Mouse (Mus musculus) heart, adult 2 months (tissue): ENCODE measurements around the gene Rab17. TPM values are rescaled to one million over a fixed set of nuclear protein-coding genes. Genes with fewer than 3 reads are reported as not detected.

Experiments
- DNase-seq, 2 experiments: peaks; one replicate each; pipeline ENCODE4 v3.0.0; 2021
- H3K27ac ChIP-seq: fragments of 200-600 bp; 2 replicates; pipeline ENCODE4 v1.8.1; 2022
- H3K27me3 ChIP-seq: fragments of 200-500 bp; 2 replicates; pipeline ENCODE4 v1.6.1; 2012; ENCODE audit warnings: mild to moderate bottlenecking, low read length, inconsistent platforms, mixed read lengths; ENCODE audit not compliant: control insufficient read depth, insufficient read depth
- H3K36me3 ChIP-seq: fragments of 200-500 bp; 2 replicates; pipeline ENCODE4 v1.6.1; 2012; ENCODE audit warnings: low read length, inconsistent platforms; ENCODE audit not compliant: control insufficient read depth, insufficient read depth
- H3K4me1 ChIP-seq: fragments of 200-500 bp; 2 replicates; pipeline ENCODE4 v1.6.1; 2011; ENCODE audit warnings: low read length; ENCODE audit not compliant: control insufficient read depth, insufficient read depth
- H3K4me3 ChIP-seq: fragments of 200-600 bp; 2 replicates; pipeline ENCODE4 v1.8.1; 2022
- H3K79me2 ChIP-seq: fragments of 200-500 bp; replicated peaks from 2 replicates; pipeline ENCODE4 v1.6.1; 2012; ENCODE audit warnings: mild to moderate bottlenecking, inconsistent platforms, low read length, moderate library complexity, mixed read lengths; ENCODE audit not compliant: control insufficient read depth, insufficient read depth
- H3K9ac ChIP-seq: fragments of 200-500 bp; 2 replicates; pipeline ENCODE4 v1.6.1; 2012; ENCODE audit warnings: low read depth, mild to moderate bottlenecking, control low read depth, inconsistent platforms, low read length, mixed read lengths
- CTCF ChIP-seq: fragments of 200-600 bp; IDR thresholded peaks from 2 replicates; pipeline ENCODE4 v1.8.1; 2022; ENCODE audit warnings: antibody characterized with exemption, mild to moderate bottlenecking, moderate library complexity
- EP300 ChIP-seq: fragments of 200-500 bp; IDR thresholded peaks from 2 replicates; pipeline ENCODE4 v1.6.1; 2011; ENCODE audit warnings: low read depth, low read length, control low read depth; ENCODE audit not compliant: insufficient read depth
- POLR2A ChIP-seq: fragments of 200-500 bp; IDR thresholded peaks from 2 replicates; pipeline ENCODE4 v1.6.1; 2011; ENCODE audit warnings: mild to moderate bottlenecking, low read depth, low read length, control low read depth; ENCODE audit not compliant: insufficient read depth
- WGBS: fragments of 180-500 bp; shearing (Covaris S2); methylation state at CpG from one replicate; pipeline ENCODE4 v1.1.7; 2018; 5-methylcytosine and 5-hydroxymethylcytosine counted together
- intact Hi-C: fragments of 180-260 bp; cut with DNase I; formaldehyde crosslinking; loops from one replicate; pipeline ENCODE4 v1.15.1; 2025
- polyA plus RNA-seq: library from polyadenylated mRNA; depleted of rRNA; stranded (reverse); fragments of >200 nt; gene quantifications from 2 replicates; pipeline ENCODE4 v1.2.3, GENCODE M21; 2012
- total RNA-seq, 2 experiments: library from RNA; stranded (reverse); gene quantifications; 2 replicates each; pipeline ENCODE4 v1.2.3; 2021

Rab17 gene
- total and polyA plus RNA-seq, 3 experiments: 1.4 to 2.6 (median 1.7) TPM

DNA sequence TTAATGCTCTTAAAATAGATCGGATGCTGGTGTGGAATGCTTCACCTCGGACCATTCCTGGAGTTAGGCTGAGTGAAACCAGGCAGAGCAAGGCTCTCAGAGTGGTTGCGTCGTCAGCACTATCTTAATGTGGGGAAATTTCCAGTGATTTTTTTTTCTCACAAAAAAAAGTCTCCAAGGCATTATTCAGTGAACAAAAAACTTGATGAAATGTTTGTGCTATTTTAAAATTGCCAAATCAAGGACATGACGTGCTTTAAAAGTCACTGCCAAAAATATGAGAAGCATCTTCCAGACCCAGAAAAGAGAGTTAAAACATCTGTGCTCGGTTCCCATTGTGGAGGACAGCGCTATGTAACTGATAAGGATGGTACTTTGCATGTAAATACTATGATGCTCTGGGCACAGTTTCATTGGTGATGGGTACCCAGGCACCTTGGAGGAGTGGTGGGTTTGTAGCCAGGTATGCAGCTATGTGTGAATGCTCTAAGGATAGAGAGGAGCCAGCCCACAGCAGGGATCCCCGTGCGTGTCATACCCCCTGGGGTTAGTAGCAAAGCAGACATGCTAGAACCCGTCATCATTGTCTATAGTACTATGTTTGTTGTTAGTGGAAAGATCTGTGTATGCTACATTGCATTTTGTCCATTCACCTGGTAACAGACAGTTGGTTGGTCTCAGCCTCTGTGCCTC is 11.3 kb upstream of the Rab17 start:
- DNase-seq: peak; percentile 23 to 25
- Histone ChIP-seq H3K79me2 (no peaks in the 10 kb centered on the region), H3K36me3 (peaks cover 2% of the 10 kb centered on the region; the same call in 1 of the 2 replicates), H3K4me3 (no peak overlapping the region), H3K27me3 (no peaks in the 10 kb centered on the region), H3K9ac (no peak overlapping the region), H3K4me1 (peaks cover 5% of the 10 kb centered on the region), H3K27ac (peak overlapping the region; percentile 62)
- TF ChIP-seq POLR2A (no peak), CTCF (no peak), EP300 (no peak)
- intact Hi-C loops: loop anchor here (2.0 kb wide), 1 partner anchor 36 kb away; no protein-coding TSS in a partner anchor
- WGBS: 26% methylated on average over 10 of the region's 10 CpGs

DNA sequence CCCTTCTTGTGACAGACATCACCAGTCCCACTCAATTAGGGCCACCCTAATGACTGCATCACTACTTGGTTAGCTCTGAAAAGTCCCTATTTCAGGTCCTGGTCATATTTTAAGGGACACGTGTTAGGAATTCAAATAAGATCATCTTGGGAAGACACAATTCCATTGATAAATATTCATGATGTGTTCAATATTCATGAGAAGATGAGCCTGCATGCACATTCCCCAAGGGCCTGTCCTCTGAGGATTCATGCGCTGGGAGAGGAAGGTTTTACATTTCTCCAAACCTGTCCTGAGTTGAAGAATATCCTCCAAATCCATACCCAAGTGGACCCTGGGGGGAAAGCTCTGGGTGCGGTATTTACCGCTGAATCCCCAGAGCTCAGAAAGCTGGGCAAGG is 6.5 kb upstream of the Rab17 start:
- no peaks in the 10 kb centered on the region for H3K27me3 ChIP-seq
- no peaks in the 10 kb centered on the region for H3K79me2 ChIP-seq
- H3K4me3 ChIP-seq: no peak overlapping the region
- 94% methylated on average over 4 of the region's 4 CpGs for WGBS
- no peak overlapping the region for H3K9ac ChIP-seq
- no peak overlapping the region for H3K27ac ChIP-seq
- DNase-seq: no peak
- H3K4me1 ChIP-seq: peaks cover 4% of the 10 kb centered on the region
- no peak for TF ChIP-seq EP300
- TF ChIP-seq POLR2A: no peak
- TF ChIP-seq CTCF: no peak
- peaks cover 2% of the 10 kb centered on the region; the same call in 1 of the 2 replicates for H3K36me3 ChIP-seq
- intact Hi-C loops: no loop called here

DNA sequence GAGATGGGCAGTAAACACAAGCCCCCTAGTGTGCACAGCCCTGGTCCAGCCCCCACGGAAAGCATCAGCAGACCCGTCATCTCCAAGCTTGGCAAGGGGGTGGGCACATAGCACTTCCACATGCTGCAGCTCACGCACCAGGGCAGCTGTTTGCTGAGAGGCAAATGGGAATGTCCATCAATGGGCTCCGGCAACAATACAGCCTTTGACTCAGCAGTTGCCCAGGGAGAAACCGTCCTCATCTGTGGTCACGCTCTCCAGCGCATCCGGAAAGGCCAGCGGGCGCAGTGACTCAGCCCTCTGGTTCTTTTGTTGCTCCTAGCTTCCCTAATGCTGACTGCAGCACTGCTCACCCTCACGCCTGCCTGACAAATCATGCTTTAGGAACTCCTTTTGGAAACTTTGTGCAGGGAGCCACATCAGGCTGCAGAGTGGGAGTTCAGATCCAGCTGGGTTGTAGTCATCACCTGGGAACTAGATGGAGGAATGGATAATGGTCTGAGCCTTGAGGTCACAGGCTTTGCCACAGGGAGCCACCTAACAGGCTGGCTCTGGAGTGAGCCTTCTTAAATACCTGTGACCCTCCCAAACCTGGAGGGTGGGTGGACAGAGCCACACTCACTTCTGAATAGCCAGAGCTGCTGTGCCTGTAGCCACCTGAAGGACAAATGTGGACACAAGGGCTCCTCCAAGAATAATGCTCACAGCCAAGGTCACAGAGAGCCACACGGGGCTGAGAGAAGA is 5.6 kb upstream of the Rab17 start:
- TF ChIP-seq CTCF: no peak
- Histone ChIP-seq H3K4me1 (peaks cover 3% of the 10 kb centered on the region), H3K27ac (no peak overlapping the region), H3K27me3 (no peaks in the 10 kb centered on the region), H3K4me3 (no peak overlapping the region), H3K36me3 (no peaks in the 10 kb centered on the region), H3K79me2 (no peaks in the 10 kb centered on the region), H3K9ac (no peak overlapping the region)
- DNase-seq: peak; percentile 42 to 71
- intact Hi-C loops: loop anchor here (5.0 kb wide), 2 partner anchors 202 to 262 kb away; partner anchors contain the start of gene Ramp1
- 42% methylated on average over 12 of the region's 12 CpGs for WGBS

DNA sequence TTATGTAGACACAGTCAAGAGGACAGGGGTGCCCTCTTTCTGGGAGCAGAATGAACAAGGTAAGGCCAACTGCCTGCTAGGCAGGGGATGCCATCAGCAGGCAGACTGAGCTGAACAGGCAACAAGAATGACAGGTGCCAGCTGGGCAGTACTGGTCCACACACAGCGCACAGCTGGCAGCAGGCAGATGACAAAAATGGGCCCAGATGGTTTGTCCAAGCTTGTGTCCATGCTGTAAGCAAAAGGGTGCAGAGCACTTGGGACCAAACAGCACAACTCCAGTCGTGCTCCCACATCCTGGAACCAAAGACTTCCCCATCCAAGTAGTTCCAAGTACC is 4.1 kb upstream of the Rab17 start:
- no peak for TF ChIP-seq EP300
- TF ChIP-seq CTCF: no peak
- TF ChIP-seq POLR2A: no peak
- peaks cover 1% of the 10 kb centered on the region; the same call in 1 of the 2 replicates for H3K4me1 ChIP-seq
- no peak for DNase-seq
- H3K4me3 ChIP-seq: no peak overlapping the region
- H3K9ac ChIP-seq: no peak overlapping the region
- H3K27ac ChIP-seq: no peak overlapping the region
- intact Hi-C loops: loop anchor here (1.0 to 5.0 kb wide), 5 partner anchors 47 to 264 kb away; partner anchors contain the start of gene Ramp1
- 83% methylated on average over 2 of the region's 2 CpGs for WGBS
- no peaks in the 10 kb centered on the region for H3K79me2 ChIP-seq
- no peaks in the 10 kb centered on the region for H3K36me3 ChIP-seq
- H3K27me3 ChIP-seq: no peaks in the 10 kb centered on the region

DNA sequence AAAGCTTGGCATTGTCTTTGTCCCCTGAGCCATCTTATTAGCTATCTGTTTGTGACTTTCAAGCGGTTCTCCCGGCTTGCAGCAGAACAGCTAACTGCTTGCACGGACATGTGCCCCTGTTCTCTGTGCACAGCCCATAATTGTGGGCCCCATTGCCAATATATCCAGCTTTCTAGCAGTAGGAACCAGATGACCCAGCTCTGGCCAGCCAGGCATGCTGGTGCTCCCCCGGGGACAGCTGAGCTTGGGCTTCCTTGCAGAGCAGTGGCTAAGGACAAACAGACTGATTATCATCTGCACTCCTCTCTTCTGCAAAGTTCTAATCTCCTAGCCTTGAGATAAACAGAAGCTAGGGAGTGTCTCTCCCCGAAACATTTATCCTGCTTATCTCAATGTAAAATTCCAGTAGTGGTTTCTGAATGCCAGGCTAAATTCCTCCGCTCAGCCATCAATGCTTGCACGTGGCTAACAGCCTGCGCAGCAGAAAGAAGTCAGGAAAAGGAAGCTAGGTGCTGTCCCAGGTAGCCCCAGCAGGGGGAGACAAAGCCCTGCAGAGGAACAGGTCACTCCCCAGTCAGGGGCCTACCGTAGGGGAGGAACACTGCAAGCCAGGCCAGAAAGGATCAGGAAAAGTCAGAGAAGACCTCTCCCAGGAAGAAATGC is 3.6 kb upstream of the Rab17 start:
- Histone ChIP-seq H3K4me3 (no peak overlapping the region), H3K4me1 (peaks cover 1% of the 10 kb centered on the region; the same call in 1 of the 2 replicates), H3K27me3 (no peaks in the 10 kb centered on the region), H3K27ac (no peak overlapping the region), H3K9ac (no peak overlapping the region), H3K79me2 (no peaks in the 10 kb centered on the region), H3K36me3 (no peaks in the 10 kb centered on the region)
- intact Hi-C loops: loop anchor here (1.0 to 5.0 kb wide), 5 partner anchors 48 to 264 kb away; partner anchors contain the start of gene Ramp1
- TF ChIP-seq EP300 (peak; percentile 85), CTCF (no peak; the same call in 1 of the 2 replicates)
- DNase-seq: peak; percentile 89 to 95
- WGBS: 18% methylated on average over 9 of the region's 9 CpGs

DNA sequence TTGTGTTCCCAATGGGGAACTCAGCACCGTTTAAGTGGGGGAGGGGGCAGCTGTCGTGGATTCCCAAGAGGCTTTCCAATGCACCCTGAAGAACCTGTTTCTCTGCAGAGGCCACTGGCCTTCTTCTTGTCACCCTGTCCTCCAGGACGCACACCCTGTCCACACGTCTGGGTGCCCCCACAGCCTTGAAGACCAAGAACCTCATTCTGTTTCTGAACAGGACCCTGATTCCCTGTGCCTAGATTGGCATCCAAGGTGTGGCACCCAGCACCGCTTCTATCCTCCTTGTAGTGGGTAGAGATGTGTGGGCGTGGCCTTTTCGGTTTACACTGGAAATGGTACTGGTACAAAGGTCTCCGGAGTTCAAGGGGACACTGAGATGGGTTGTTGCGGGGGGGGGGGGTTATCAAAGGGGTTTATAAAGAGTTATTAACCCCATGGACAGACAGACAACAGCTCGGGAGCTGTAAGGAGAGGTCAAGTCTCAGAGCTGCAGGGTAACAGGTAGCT is 475 bp upstream of the Rab17 start:
- intact Hi-C loops: loop anchor here (5.0 kb wide), 2 partner anchors 207 to 267 kb away; partner anchors contain the start of gene Ramp1

More for the DNA sequence above, 475 bp upstream of the Rab17 start:
- H3K4me3 ChIP-seq: no peak overlapping the region
- H3K9ac ChIP-seq: no peak overlapping the region
- H3K27ac ChIP-seq: no peak overlapping the region
- 79% methylated on average over 10 of the region's 10 CpGs for WGBS
- H3K4me1 ChIP-seq: peaks cover 6% of the 10 kb centered on the region
- no peak for DNase-seq
- TF ChIP-seq CTCF: no peak
- no peak for TF ChIP-seq EP300
- TF ChIP-seq POLR2A: no peak
- no peaks in the 10 kb centered on the region for H3K27me3 ChIP-seq
- no peaks in the 10 kb centered on the region for H3K36me3 ChIP-seq
- no peaks in the 10 kb centered on the region for H3K79me2 ChIP-seq
